Mouse (Mus musculus): ENCODE measurements around the gene Erv3. TPM values are rescaled to one million over a fixed set of nuclear protein-coding genes. Genes with fewer than 3 reads are reported as not detected.
A peak's percentile ranks its signal among the peaks of the same experiment; 100 is the strongest.

The Erv3 gene
- total and polyA plus RNA-seq, 2 experiments from 2014 or later: 0.06 TPM; not detected in 1

DNA sequence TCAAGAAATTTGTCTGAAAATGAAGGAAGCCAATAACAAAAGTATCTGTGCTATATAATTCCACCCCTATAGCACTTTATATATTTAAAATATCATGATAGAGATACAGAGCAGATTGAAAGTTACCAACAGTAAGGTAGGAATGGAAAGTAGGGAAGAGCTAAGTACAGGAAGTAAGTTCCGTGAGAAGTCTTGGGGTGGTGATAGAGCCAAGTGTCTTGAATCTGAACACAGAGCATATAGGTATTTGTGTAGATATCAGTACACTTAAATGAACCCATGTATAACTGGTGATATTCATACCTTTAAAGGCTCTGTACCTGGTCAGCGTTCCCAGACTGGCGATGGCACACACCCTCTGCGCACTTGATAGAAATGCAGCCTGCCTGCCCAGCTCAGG lies 9.5 kb downstream of the Erv3 start:
- Histone ChIP-seq H3K27me3 (ENCODE audit: insufficient read depth, low read length) (no peaks in the 10 kb centered on the region), H3K36me3 (ENCODE audit: insufficient read depth) (no peaks in the 10 kb centered on the region), H3K4me2 (ENCODE audit: low read depth) (no peak overlapping the region), H3K9ac (no peak overlapping the region), H3K27ac (ENCODE audit: low read depth, low read length) (no peak overlapping the region), H3K4me1 (ENCODE audit: insufficient read depth) (peaks cover 21% of the 10 kb centered on the region), H3K4me3 (ENCODE audit: low read depth, low read length) (no peak overlapping the region), H3K9me3 (ENCODE audit: low read length) (no peaks in the 10 kb centered on the region)
- DNase-seq (no peak), ATAC-seq (no peak)
- TF ChIP-seq CTCF (IDR thresholded peaks at IDR 0.05; ENCODE audit: low read depth): no peak
- 97% methylated on average over 4 of the region's 4 CpGs for WGBS

DNA sequence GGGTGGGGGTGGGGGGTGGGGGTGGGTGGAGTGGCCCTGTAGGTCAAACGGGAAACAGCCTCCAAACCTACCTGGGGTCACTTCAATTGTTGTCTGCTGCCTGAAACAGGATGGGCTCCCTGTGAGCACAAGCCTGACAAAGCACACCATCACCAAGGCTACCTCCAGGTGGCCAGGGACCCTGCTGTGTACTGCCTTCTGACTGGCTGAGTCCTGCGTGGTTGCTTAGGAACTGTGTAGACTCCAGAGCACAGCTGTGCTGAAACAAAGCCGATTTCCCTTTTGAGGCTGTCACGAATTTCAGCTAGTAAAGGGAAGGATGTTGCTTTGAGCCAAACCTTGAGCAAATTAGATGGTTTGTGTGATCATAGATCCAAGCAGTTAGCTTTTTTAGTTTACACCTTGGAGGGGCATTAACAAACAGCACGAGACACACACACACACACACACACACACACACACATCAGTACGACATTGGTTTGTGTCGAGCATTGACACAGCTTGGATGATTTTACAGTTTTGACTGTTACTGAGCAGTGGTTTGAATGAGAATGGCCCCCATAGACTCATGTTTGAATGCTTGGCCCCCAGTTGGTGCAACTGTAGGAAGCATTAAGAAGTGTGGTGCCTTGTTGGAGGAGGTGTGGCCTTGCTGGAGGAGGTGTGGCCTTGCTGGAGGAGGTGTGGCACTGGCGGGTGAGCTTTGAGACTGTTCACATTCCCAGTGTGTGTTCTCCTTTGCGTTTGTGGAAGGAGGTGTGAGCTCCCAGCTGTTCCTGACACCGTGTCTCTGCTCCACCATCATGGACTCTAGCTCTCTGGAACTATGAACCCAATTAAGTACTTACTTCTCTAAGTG lies 11.8 kb downstream of the Erv3 start:
- peak; percentile 99 for ATAC-seq
- peak overlapping the region; percentile 28 for H3K4me2 ChIP-seq (ENCODE audit: low read depth)
- peak overlapping the region; percentile 87 for H3K27ac ChIP-seq (ENCODE audit: low read depth, low read length)
- peak; percentile 91 for DNase-seq
- no peaks in the 10 kb centered on the region for H3K27me3 ChIP-seq (ENCODE audit: insufficient read depth, low read length)
- H3K9ac ChIP-seq: 0 out of 2 replicates have a peak overlapping the region, but pooled peaks have one; percentile 10
- no peak overlapping the region for H3K4me3 ChIP-seq (ENCODE audit: low read depth, low read length)
- no peaks in the 10 kb centered on the region for H3K36me3 ChIP-seq (ENCODE audit: insufficient read depth)
- no peaks in the 10 kb centered on the region for H3K9me3 ChIP-seq (ENCODE audit: low read length)
- H3K4me1 ChIP-seq (ENCODE audit: insufficient read depth): peaks cover 21% of the 10 kb centered on the region
- TF ChIP-seq CTCF (IDR thresholded peaks at IDR 0.05; ENCODE audit: low read depth): peak; percentile 43; the same call in 1 of the 2 replicates
- WGBS: 3% methylated on average over 10 of the region's 10 CpGs

- H3K4me2 ChIP-seq (ENCODE audit: low read depth): peak overlapping the region; percentile 28; the same call in 1 of the 2 replicates
- DNase-seq (no peak), ATAC-seq (no peak)
- peak overlapping the region; percentile 87 for H3K27ac ChIP-seq (ENCODE audit: low read depth, low read length)
- no peaks in the 10 kb centered on the region for H3K36me3 ChIP-seq (ENCODE audit: insufficient read depth)
- 26% methylated on average over 2 of the region's 2 CpGs for WGBS
- TF ChIP-seq CTCF (IDR thresholded peaks at IDR 0.05; ENCODE audit: low read depth): no peak
- H3K9ac ChIP-seq: no peak overlapping the region
- no peak overlapping the region for H3K4me3 ChIP-seq (ENCODE audit: low read depth, low read length)
- no peaks in the 10 kb centered on the region for H3K27me3 ChIP-seq (ENCODE audit: insufficient read depth, low read length)
- peaks cover 21% of the 10 kb centered on the region for H3K4me1 ChIP-seq (ENCODE audit: insufficient read depth)
- no peaks in the 10 kb centered on the region for H3K9me3 ChIP-seq (ENCODE audit: low read length)
Observed at GRCm38 (mm10) chr2:131846811-131847210, 12.7 kb downstream of the Erv3 start.

- Histone ChIP-seq H3K4me1 (ENCODE audit: insufficient read depth) (peaks cover 21% of the 10 kb centered on the region), H3K27ac (ENCODE audit: low read depth, low read length) (peak overlapping the region; percentile 87), H3K36me3 (ENCODE audit: insufficient read depth) (no peaks in the 10 kb centered on the region), H3K9ac (no peak overlapping the region), H3K27me3 (ENCODE audit: insufficient read depth, low read length) (no peaks in the 10 kb centered on the region), H3K9me3 (ENCODE audit: low read length) (no peaks in the 10 kb centered on the region), H3K4me2 (ENCODE audit: low read depth) (no peak overlapping the region), H3K4me3 (ENCODE audit: low read depth, low read length) (no peak overlapping the region)
- no peak for TF ChIP-seq CTCF (IDR thresholded peaks at IDR 0.05; ENCODE audit: low read depth)
- 70% methylated on average over 11 of the region's 11 CpGs for WGBS
- ATAC-seq: no peak
- DNase-seq: no peak
Observed at GRCm38 (mm10) chr2:131846132-131846710, 13.3 kb downstream of the Erv3 start.

GRCm38 (mm10) chr2:131845671-131846070 lies 13.9 kb downstream of the Erv3 start:
- Histone ChIP-seq H3K27me3 (ENCODE audit: insufficient read depth, low read length) (no peaks in the 10 kb centered on the region), H3K9ac (no peak overlapping the region), H3K27ac (ENCODE audit: low read depth, low read length) (no peak overlapping the region; the same call in 1 of the 2 replicates), H3K4me1 (ENCODE audit: insufficient read depth) (peaks cover 27% of the 10 kb centered on the region), H3K4me2 (ENCODE audit: low read depth) (no peak overlapping the region), H3K9me3 (ENCODE audit: low read length) (no peaks in the 10 kb centered on the region), H3K4me3 (ENCODE audit: low read depth, low read length) (no peak overlapping the region), H3K36me3 (ENCODE audit: insufficient read depth) (no peaks in the 10 kb centered on the region)
- ATAC-seq: no peak
- 53% methylated on average over 8 of the region's 8 CpGs for WGBS
- no peak for TF ChIP-seq CTCF (IDR thresholded peaks at IDR 0.05; ENCODE audit: low read depth)
- no peak for DNase-seq

DNA sequence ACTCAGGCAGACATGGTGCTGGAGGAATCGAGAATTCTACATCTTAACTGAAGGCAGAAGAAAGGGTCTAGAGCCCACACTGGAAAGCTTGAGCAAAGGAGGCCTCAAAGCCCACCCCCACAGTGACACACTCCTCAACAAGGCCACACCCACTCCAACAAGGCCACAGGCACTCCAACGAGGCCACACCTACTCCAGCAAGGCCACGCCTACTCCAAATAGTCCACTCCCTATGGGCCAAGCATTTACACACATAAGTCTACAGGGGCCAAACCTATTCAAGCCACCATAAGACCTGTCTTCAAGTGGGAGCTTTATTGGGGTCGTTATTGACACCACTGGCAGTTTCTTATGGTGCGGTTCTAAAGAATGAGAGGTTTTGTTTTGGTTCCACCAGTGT lies 17.0 kb downstream of the Erv3 start:
- no peaks in the 10 kb centered on the region for H3K27me3 ChIP-seq (ENCODE audit: insufficient read depth, low read length)
- H3K27ac ChIP-seq (ENCODE audit: low read depth, low read length): no peak overlapping the region
- TF ChIP-seq CTCF (IDR thresholded peaks at IDR 0.05; ENCODE audit: low read depth): no peak
- no peak overlapping the region for H3K4me2 ChIP-seq (ENCODE audit: low read depth)
- no peaks in the 10 kb centered on the region for H3K9me3 ChIP-seq (ENCODE audit: low read length)
- H3K4me3 ChIP-seq (ENCODE audit: low read depth, low read length): no peak overlapping the region
- DNase-seq (no peak), ATAC-seq (no peak)
- H3K4me1 ChIP-seq (ENCODE audit: insufficient read depth): peaks cover 31% of the 10 kb centered on the region
- H3K9ac ChIP-seq: no peak overlapping the region
- WGBS: 80% methylated on average over 5 of the region's 5 CpGs
- no peaks in the 10 kb centered on the region for H3K36me3 ChIP-seq (ENCODE audit: insufficient read depth)

GRCm38 (mm10) chr2:131841321-131841693 lies 18.2 kb downstream of the Erv3 start:
- no peak for ATAC-seq
- peak overlapping the region; percentile 37; the same call in 1 of the 2 replicates for H3K27ac ChIP-seq (ENCODE audit: low read depth, low read length)
- H3K36me3 ChIP-seq (ENCODE audit: insufficient read depth): no peaks in the 10 kb centered on the region
- 52% methylated on average over 2 of the region's 2 CpGs for WGBS
- peak overlapping the region; percentile 19; the same call in 1 of the 2 replicates for H3K9ac ChIP-seq
- H3K4me1 ChIP-seq (ENCODE audit: insufficient read depth): peaks cover 22% of the 10 kb centered on the region
- no peak overlapping the region for H3K4me3 ChIP-seq (ENCODE audit: low read depth, low read length)
- H3K9me3 ChIP-seq (ENCODE audit: low read length): no peaks in the 10 kb centered on the region
- DNase-seq: no peak
- H3K4me2 ChIP-seq (ENCODE audit: low read depth): no peak overlapping the region
- TF ChIP-seq CTCF (IDR thresholded peaks at IDR 0.05; ENCODE audit: low read depth): no peak
- no peaks in the 10 kb centered on the region for H3K27me3 ChIP-seq (ENCODE audit: insufficient read depth, low read length)
